8 mouse cellular contexts compared by ENCODE assay signal in the genomic region with DNA sequence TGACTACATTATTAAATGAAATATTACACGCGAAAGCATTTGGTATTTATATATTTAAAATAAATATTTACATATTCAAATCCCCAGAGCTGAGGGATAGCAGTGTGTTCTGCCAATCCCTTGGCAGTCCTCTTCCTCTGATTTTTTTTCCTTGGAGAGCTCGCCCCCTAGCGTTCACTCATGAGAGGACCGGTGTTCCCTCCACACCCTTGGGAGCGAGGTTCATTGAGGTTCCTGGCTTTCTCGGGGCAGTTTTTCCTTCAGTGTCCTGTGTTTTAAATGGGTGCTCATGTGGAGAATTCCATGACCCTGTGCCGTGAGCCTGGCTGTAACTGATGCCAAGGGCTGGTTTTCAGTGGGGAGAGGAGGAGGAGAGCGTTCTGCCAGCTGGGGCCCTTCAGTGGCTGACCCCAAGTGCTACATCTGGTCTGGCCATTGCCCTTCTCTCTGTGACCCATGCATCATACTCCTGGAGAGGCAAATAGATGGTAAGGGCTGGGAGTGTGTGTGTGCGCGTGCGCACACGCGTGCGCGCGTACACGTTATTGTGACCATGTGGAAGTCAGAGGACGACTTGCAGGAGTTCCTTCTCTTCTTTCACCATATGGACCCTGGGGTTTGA. TPM values are rescaled to one million over a fixed set of nuclear protein-coding genes. Genes with fewer than 3 reads are reported as not detected.
DNase-seq lines count a peak whose midpoint lies in the region; ATAC-seq lines count a peak whose summit lies in the region.

No protein-coding gene starts in this region.

- no peak overlapping the region for H3K4me2 ChIP-seq in forebrain, embryonic 15.5 days (replicated peaks)
- H3K4me2 ChIP-seq in hindbrain, embryonic 12.5 days (replicated peaks), result no peak overlapping the region

- H3K4me1 ChIP-seq in forebrain, embryonic 15.5 days, result peaks cover 2% of the 10 kb centered on the region; the same call in 1 of the 2 replicates
- H3K4me1 ChIP-seq in hindbrain, embryonic 12.5 days, result peaks cover 9% of the 10 kb centered on the region; the same call in 1 of the 2 replicates

- DNase-seq in NIH3T3 (ENCODE audit: low read depth), result peak; percentile 81
- DNase-seq in layer of hippocampus, postnatal 25 days (ENCODE audit: extremely low spot score in 1 of 2, low spot score in 1 of 2), result peak; percentile 61 to 89
- DNase-seq in right cerebral cortex, postnatal 14 days, result peak; percentile 82
- peak; percentile 74 for DNase-seq in urinary bladder, postnatal 25 days (ENCODE audit: low spot score)

- ATAC-seq in cerebellum, adult (ENCODE audit: insufficient number of reproducible peaks, low FRiP score, low TSS enrichment), result peak; percentile 56; the same call in 1 of the 2 replicates
- peak; percentile 88 for ATAC-seq in forebrain, embryonic 15.5 days (replicated peaks)
- peak; percentile 46; the same call in 1 of the 2 replicates for ATAC-seq in hindbrain, embryonic 12.5 days (ENCODE audit: low FRiP score)
- peak; percentile 52; the same call in 1 of the 2 replicates for ATAC-seq in megakaryocyte, adult 5-6 weeks (ENCODE audit: poor library complexity, severe bottlenecking)

- H3K36me3 ChIP-seq in forebrain, embryonic 15.5 days, result no peaks in the 10 kb centered on the region
- H3K36me3 ChIP-seq in hindbrain, embryonic 12.5 days, result no peaks in the 10 kb centered on the region

- H3K27me3 ChIP-seq in forebrain, embryonic 15.5 days, result 0 out of 2 replicates have a peak, but pooled peaks cover 4% of the 10 kb centered on the region
- peaks cover 6% of the 10 kb centered on the region; the same call in 1 of the 2 replicates for H3K27me3 ChIP-seq in hindbrain, embryonic 12.5 days

- H3K9ac ChIP-seq in forebrain, embryonic 15.5 days (replicated peaks), result no peak overlapping the region
- no peak overlapping the region for H3K9ac ChIP-seq in hindbrain, embryonic 12.5 days

- no peak overlapping the region for H3K4me3 ChIP-seq in forebrain, embryonic 15.5 days
- no peak overlapping the region for H3K4me3 ChIP-seq in hindbrain, embryonic 12.5 days

- no peak overlapping the region for H3K27ac ChIP-seq in forebrain, embryonic 15.5 days (replicated peaks)
- H3K27ac ChIP-seq in hindbrain, embryonic 12.5 days, result no peak overlapping the region

- 46% methylated on average over 19 of the region's 19 CpGs for WGBS in forebrain, embryonic 15.5 days
- WGBS in hindbrain, embryonic 12.5 days, result 49% methylated on average over 19 of the region's 19 CpGs

- no peaks in the 10 kb centered on the region for H3K9me3 ChIP-seq in forebrain, embryonic 15.5 days
- no peaks in the 10 kb centered on the region for H3K9me3 ChIP-seq in hindbrain, embryonic 12.5 days (replicated peaks)

RNA-seq across cellular contexts. Expression of a gene that starts 7.5 kb away (rescaled TPM):
- 1.5 and 1.6 TPM in 2 replicates for polyA plus RNA-seq in forebrain, embryonic 15.5 days (2015; fragmentation: Nextera tagmentation; extraction: Ambion mirVana)
- polyA plus RNA-seq in hindbrain, embryonic 12.5 days (2016; fragmentation: Nextera tagmentation; extraction: Ambion mirVana), result 0.43 and 0.64 TPM in 2 replicates
- total RNA-seq in layer of hippocampus, postnatal 25 days (2021), result not detected
- 0.11 and 0.22 TPM in 2 replicates for total RNA-seq in megakaryocyte, adult 5-6 weeks (2015)
- 0.07 and 0.33 TPM in 2 replicates for total RNA-seq in megakaryocyte, adult 5-6 weeks (2017)

RNA-seq across cellular contexts. Expression of a gene that starts 29.2 kb away (rescaled TPM):
- 114 and 126 TPM in 2 replicates for polyA plus RNA-seq in forebrain, embryonic 15.5 days (2015; fragmentation: Nextera tagmentation; extraction: Ambion mirVana)
- 47.2 and 48.7 TPM in 2 replicates for polyA plus RNA-seq in hindbrain, embryonic 12.5 days (2016; fragmentation: Nextera tagmentation; extraction: Ambion mirVana)
- 10 to 100 TPM; 12.5 to 14.5 TPM for total RNA-seq in layer of hippocampus, postnatal 25 days (2021)
- total RNA-seq in megakaryocyte, adult 5-6 weeks (2015), result not detected in 2 replicates
- total RNA-seq in megakaryocyte, adult 5-6 weeks (2017), result not detected in 2 replicates

RNA-seq across cellular contexts. Expression of a gene that starts 34.2 kb away (rescaled TPM):
- 0.27 and 0.59 TPM in 2 replicates for polyA plus RNA-seq in forebrain, embryonic 15.5 days (2015; fragmentation: Nextera tagmentation; extraction: Ambion mirVana)
- 0.31 and 1.2 TPM in 2 replicates for polyA plus RNA-seq in hindbrain, embryonic 12.5 days (2016; fragmentation: Nextera tagmentation; extraction: Ambion mirVana)
- total RNA-seq in layer of hippocampus, postnatal 25 days (2021), result under 1 TPM; 0.12 to 0.38 TPM
- total RNA-seq in megakaryocyte, adult 5-6 weeks (2015), result 3.0 and 3.4 TPM in 2 replicates
- total RNA-seq in megakaryocyte, adult 5-6 weeks (2017), result 0.62 and 2.1 TPM in 2 replicates

RNA-seq across cellular contexts. Expression of a gene that starts 57.1 kb away (rescaled TPM):
- 25.7 and 27.4 TPM in 2 replicates for polyA plus RNA-seq in forebrain, embryonic 15.5 days (2015; fragmentation: Nextera tagmentation; extraction: Ambion mirVana)
- 7.4 and 7.6 TPM in 2 replicates for polyA plus RNA-seq in hindbrain, embryonic 12.5 days (2016; fragmentation: Nextera tagmentation; extraction: Ambion mirVana)
- 1 to 10 TPM; 9.2 to 9.9 TPM for total RNA-seq in layer of hippocampus, postnatal 25 days (2021)
- total RNA-seq in megakaryocyte, adult 5-6 weeks (2015), result 10.4 and 11.6 TPM in 2 replicates
- total RNA-seq in megakaryocyte, adult 5-6 weeks (2017), result 36.2 and 41.9 TPM in 2 replicates

Comparison
In these comparisons a context has a peak if more than half of its experiments do, and no peak if none do; other contexts are left out.
1. RNA of a gene that starts 29.2 kb away (total RNA-seq): 12.5 to 14.5 TPM in layer of hippocampus, postnatal 25 days; not detected in megakaryocyte, adult 5-6 weeks; every median in the first group is over 10 times any median in the second.
2. Peak in every context shown above with its lines, with median percentiles within 50 percentile points of each other: DNase-seq and ATAC-seq.